Mouse (Mus musculus): ENCODE results near the gene Tspan11.

GRCm38 (mm10) chr6:127992993-127993392, 105.6 kb downstream of the Tspan11 start:
- TF ChIP-seq EP300 (IDR thresholded peaks at IDR 0.05) (no peak), CTCF (IDR thresholded peaks at IDR 0.05) (no peak)

All from lung, postnatal 0 days (tissue).